Mouse (Mus musculus) midbrain, embryonic 10.5 days (tissue): ENCODE measurements at regions not wholly inside any gene's neighbourhood (a gene's known extent, or its start where the extent isn't known, plus 50 kb on each side); places are given as distances from the start of the nearest gene placed in this dataset.
A peak's percentile ranks its signal among the peaks of the same experiment; 100 is the strongest.

ENCODE experiments used
- DNase-seq: peaks from one replicate; pipeline ENCODE4 v3.0.0-alpha.2; 2017; ENCODE audit warnings: low spot score
- H3K27ac ChIP-seq: fragments of 300-500 bp; sonication (generic); replicated peaks from 2 replicates; pipeline ENCODE4 v1.5.1; 2016; ENCODE audit warnings: mild to moderate bottlenecking
- H3K27me3 ChIP-seq: fragments of 300-500 bp; sonication (generic); 2 replicates; pipeline ENCODE4 v1.6.1; 2016; ENCODE audit warnings: low read depth, mild to moderate bottlenecking; ENCODE audit not compliant: poor library complexity, severe bottlenecking
- H3K36me3 ChIP-seq: fragments of 300-500 bp; sonication (generic); 2 replicates; pipeline ENCODE4 v1.6.1; 2016; ENCODE audit warnings: mild to moderate bottlenecking, moderate library complexity
- H3K4me1 ChIP-seq: fragments of 300-500 bp; sonication (generic); 2 replicates; pipeline ENCODE4 v1.6.1; 2016
- H3K4me3 ChIP-seq: fragments of 300-500 bp; sonication (generic); 2 replicates; pipeline ENCODE4 v1.5.1; 2016; ENCODE audit warnings: mild to moderate bottlenecking, moderate library complexity
- H3K9me3 ChIP-seq: fragments of 300-500 bp; sonication (generic); replicated peaks from 2 replicates; pipeline ENCODE4 v1.6.1; 2016; ENCODE audit warnings: mild to moderate bottlenecking
- WGBS: fragments of 180-500 bp; shearing (Covaris S2); methylation state at CpG from one replicate; pipeline ENCODE4 v1.1.7; 2016; 5-methylcytosine and 5-hydroxymethylcytosine counted together

- no peaks in the 10 kb centered on the region for H3K36me3 ChIP-seq
- H3K9me3 ChIP-seq = no peaks in the 10 kb centered on the region
- no peaks in the 10 kb centered on the region for H3K27me3 ChIP-seq
- no peak for DNase-seq
- no peak overlapping the region for H3K27ac ChIP-seq
- peaks cover 6% of the 10 kb centered on the region; the same call in 1 of the 2 replicates for H3K4me1 ChIP-seq
- H3K4me3 ChIP-seq = no peak overlapping the region
These were observed 145.4 kb upstream of the Dcn start for GRCm38 (mm10) chr10:97334044-97334443.

GRCm38 (mm10) chr10:97334606-97335150, 144.7 kb upstream of the Dcn start:
- DNase-seq = no peak
- 72% methylated on average over 9 of the region's 9 CpGs for WGBS
- Histone ChIP-seq H3K9me3 (no peaks in the 10 kb centered on the region), H3K36me3 (no peaks in the 10 kb centered on the region), H3K27me3 (no peaks in the 10 kb centered on the region), H3K4me3 (no peak overlapping the region), H3K4me1 (peaks cover 6% of the 10 kb centered on the region; the same call in 1 of the 2 replicates), H3K27ac (no peak overlapping the region)

GRCm38 (mm10) chr10:97338033-97338692, 141.2 kb upstream of the Dcn start:
- no peak overlapping the region for H3K27ac ChIP-seq
- 65% methylated on average over 6 of the region's 6 CpGs for WGBS
- no peak overlapping the region for H3K4me3 ChIP-seq
- no peaks in the 10 kb centered on the region for H3K27me3 ChIP-seq
- DNase-seq = no peak
- H3K36me3 ChIP-seq = no peaks in the 10 kb centered on the region
- no peaks in the 10 kb centered on the region for H3K9me3 ChIP-seq
- H3K4me1 ChIP-seq = peaks cover 6% of the 10 kb centered on the region; the same call in 1 of the 2 replicates

- H3K4me1 ChIP-seq = no peaks in the 10 kb centered on the region
- WGBS = 53% methylated on average over 11 of the region's 11 CpGs
- H3K27me3 ChIP-seq = no peaks in the 10 kb centered on the region
- H3K9me3 ChIP-seq = no peaks in the 10 kb centered on the region
- no peak overlapping the region for H3K4me3 ChIP-seq
- H3K27ac ChIP-seq = no peak overlapping the region
- DNase-seq = no peak
- H3K36me3 ChIP-seq = no peaks in the 10 kb centered on the region
These were observed 139.3 kb upstream of the Dcn start for GRCm38 (mm10) chr10:97339866-97340706.

GRCm38 (mm10) chr10:97345347-97345746, 134.1 kb upstream of the Dcn start:
- WGBS = 40% methylated on average over 6 of the region's 6 CpGs

GRCm38 (mm10) chr10:97346949-97347348, 132.5 kb upstream of the Dcn start:
- WGBS = 89% methylated on average over 2 of the region's 2 CpGs
- Histone ChIP-seq H3K4me3 (no peak overlapping the region), H3K27ac (no peak overlapping the region), H3K4me1 (no peaks in the 10 kb centered on the region), H3K27me3 (no peaks in the 10 kb centered on the region), H3K9me3 (no peaks in the 10 kb centered on the region), H3K36me3 (no peaks in the 10 kb centered on the region)
- DNase-seq = no peak

More at GRCm38 (mm10) chr10:97345347-97345746, 134.1 kb upstream of the Dcn start:
- Histone ChIP-seq H3K27ac (no peak overlapping the region), H3K36me3 (no peaks in the 10 kb centered on the region), H3K4me1 (no peaks in the 10 kb centered on the region), H3K27me3 (no peaks in the 10 kb centered on the region), H3K9me3 (no peaks in the 10 kb centered on the region), H3K4me3 (no peak overlapping the region)
- peak; percentile 71 for DNase-seq

- H3K4me1 ChIP-seq = no peaks in the 10 kb centered on the region
- no peak overlapping the region for H3K4me3 ChIP-seq
- no peaks in the 10 kb centered on the region for H3K27me3 ChIP-seq
- H3K27ac ChIP-seq = no peak overlapping the region
- no peaks in the 10 kb centered on the region for H3K9me3 ChIP-seq
- no peak for DNase-seq
- no peaks in the 10 kb centered on the region for H3K36me3 ChIP-seq
- 90% methylated on average over 3 of the region's 3 CpGs for WGBS
These were observed 110.8 kb upstream of the Dcn start for GRCm38 (mm10) chr10:97368625-97369024.

GRCm38 (mm10) chr10:97375824-97376223, 103.6 kb upstream of the Dcn start:
- no peak overlapping the region for H3K4me3 ChIP-seq
- no peak overlapping the region for H3K27ac ChIP-seq
- 19% methylated on average over 2 of the region's 2 CpGs for WGBS
- H3K36me3 ChIP-seq = no peaks in the 10 kb centered on the region
- H3K27me3 ChIP-seq = no peaks in the 10 kb centered on the region
- H3K4me1 ChIP-seq = no peaks in the 10 kb centered on the region
- H3K9me3 ChIP-seq = no peaks in the 10 kb centered on the region
- peak; percentile 62 for DNase-seq

GRCm38 (mm10) chr10:97376376-97376775, 103.0 kb upstream of the Dcn start:
- Histone ChIP-seq H3K4me1 (no peaks in the 10 kb centered on the region), H3K9me3 (no peaks in the 10 kb centered on the region), H3K27me3 (no peaks in the 10 kb centered on the region), H3K4me3 (no peak overlapping the region), H3K27ac (no peak overlapping the region), H3K36me3 (no peaks in the 10 kb centered on the region)
- no peak for DNase-seq
- WGBS = 69% methylated on average over 4 of the region's 4 CpGs

- Histone ChIP-seq H3K9me3 (no peaks in the 10 kb centered on the region), H3K4me3 (no peak overlapping the region), H3K27me3 (no peaks in the 10 kb centered on the region), H3K36me3 (no peaks in the 10 kb centered on the region), H3K27ac (no peak overlapping the region), H3K4me1 (no peaks in the 10 kb centered on the region)
- DNase-seq = no peak
These were observed 97.8 kb upstream of the Dcn start for GRCm38 (mm10) chr10:97381586-97381985.

GRCm38 (mm10) chr10:97383881-97384280, 95.5 kb upstream of the Dcn start:
- no peaks in the 10 kb centered on the region for H3K36me3 ChIP-seq
- no peaks in the 10 kb centered on the region for H3K4me1 ChIP-seq
- no peak overlapping the region for H3K4me3 ChIP-seq
- no peak overlapping the region for H3K27ac ChIP-seq
- H3K9me3 ChIP-seq = no peaks in the 10 kb centered on the region
- no peaks in the 10 kb centered on the region for H3K27me3 ChIP-seq
- no peak for DNase-seq
- 94% methylated on average over 1 of the region's 1 CpGs for WGBS

GRCm38 (mm10) chr10:97387196-97387876, 92.1 kb upstream of the Dcn start:
- Histone ChIP-seq H3K27me3 (no peaks in the 10 kb centered on the region), H3K27ac (no peak overlapping the region), H3K4me3 (no peak overlapping the region), H3K4me1 (no peaks in the 10 kb centered on the region), H3K36me3 (no peaks in the 10 kb centered on the region), H3K9me3 (no peaks in the 10 kb centered on the region)
- no peak for DNase-seq
- WGBS = 86% methylated on average over 3 of the region's 3 CpGs
